Mouse (Mus musculus) bone marrow, adult 2 months (tissue): Measurements from ENCODE around the gene Olfr411.

ENCODE experiments used
- CTCF ChIP-seq: fragments of 200-500 bp; IDR thresholded peaks from 2 replicates; pipeline ENCODE4 v1.5.1; 2011; ENCODE audit warnings: low read length, control low read depth; ENCODE audit not compliant: control insufficient read depth, insufficient read depth
- POLR2A ChIP-seq: fragments of 200-500 bp; IDR thresholded peaks from 2 replicates; pipeline ENCODE4 v1.6.1; 2011; ENCODE audit warnings: low read depth, mild to moderate bottlenecking, control low read depth, low read length, borderline replicate concordance; ENCODE audit not compliant: control insufficient read depth

DNA sequence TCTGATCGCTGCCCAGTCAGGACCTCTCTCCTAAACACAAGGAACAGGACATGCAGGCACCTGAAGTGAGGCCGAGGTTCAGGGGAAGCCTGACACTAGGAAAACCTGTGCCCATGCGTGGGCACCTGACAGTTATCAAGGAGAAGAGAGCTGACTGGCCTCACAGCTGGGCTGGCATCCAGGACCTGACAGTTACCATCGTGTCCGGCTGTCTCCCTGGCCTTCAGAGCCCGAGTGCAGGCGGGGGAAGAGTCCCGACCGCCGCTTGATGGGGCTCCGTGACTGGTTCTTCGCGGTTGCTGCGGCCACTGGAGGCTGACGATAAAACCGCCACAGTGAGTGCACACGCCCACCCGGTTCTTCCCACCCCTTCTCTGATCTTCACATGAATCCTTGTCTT, 43.1 kb upstream of the Olfr411 start:
- TF ChIP-seq CTCF (no peak), POLR2A (no peak)
